Mouse (Mus musculus): ENCODE data around the gene Chd2. TPM values are rescaled to one million over a fixed set of nuclear protein-coding genes. Genes with fewer than 3 reads are reported as not detected.

The Chd2 gene
- polyA plus RNA-seq, 1 experiment, result 96.4 TPM

DNA sequence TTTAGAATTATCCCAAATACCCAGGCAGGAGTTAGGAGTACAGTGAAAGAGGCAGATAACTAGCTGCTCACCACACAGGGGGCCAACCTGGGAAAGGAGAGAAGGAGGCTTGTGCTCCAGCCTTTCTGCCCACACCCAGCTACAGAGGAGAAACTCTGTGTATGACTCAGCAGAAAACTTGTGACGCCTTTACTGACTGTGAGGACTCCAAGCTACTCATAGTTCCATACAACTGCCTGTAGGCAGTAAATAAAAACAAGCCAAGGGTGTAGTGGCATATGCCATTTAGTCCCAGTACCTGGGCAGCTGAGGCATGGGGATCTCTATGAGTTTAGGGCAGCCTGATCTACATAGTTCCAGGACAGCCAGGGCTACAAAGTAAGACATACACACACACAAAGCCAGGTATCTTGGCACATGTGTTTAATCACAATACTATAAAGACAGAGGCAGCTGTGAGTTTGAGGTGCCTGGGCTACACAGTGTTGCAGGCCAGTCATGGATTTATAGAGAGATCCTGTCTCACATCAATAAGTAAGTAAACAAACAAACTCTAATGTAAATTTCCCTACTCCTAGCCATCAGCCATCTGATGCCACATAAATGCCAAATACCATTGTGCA, 24.1 kb downstream of the Chd2 start:
- Histone ChIP-seq H3K4me1 (ENCODE audit: control insufficient read depth, insufficient read depth, low read length) (no peaks in the 10 kb centered on the region), H3K27ac (ENCODE audit: control insufficient read depth, insufficient read depth, low read depth, low read length, poor library complexity) (no peak overlapping the region; the same call in 1 of the 2 replicates), H3K4me3 (replicated peaks; ENCODE audit: control insufficient read depth, low read depth, low read length) (no peak overlapping the region)
- TF ChIP-seq POLR2A (IDR thresholded peaks at IDR 0.05; ENCODE audit: borderline replicate concordance, control insufficient read depth, low read depth, low read length) (no peak), CTCF (IDR thresholded peaks at IDR 0.05; ENCODE audit: control insufficient read depth, insufficient read depth, low read length) (no peak)
- WGBS, result 23% methylated on average over 1 of the region's 1 CpGs

DNA sequence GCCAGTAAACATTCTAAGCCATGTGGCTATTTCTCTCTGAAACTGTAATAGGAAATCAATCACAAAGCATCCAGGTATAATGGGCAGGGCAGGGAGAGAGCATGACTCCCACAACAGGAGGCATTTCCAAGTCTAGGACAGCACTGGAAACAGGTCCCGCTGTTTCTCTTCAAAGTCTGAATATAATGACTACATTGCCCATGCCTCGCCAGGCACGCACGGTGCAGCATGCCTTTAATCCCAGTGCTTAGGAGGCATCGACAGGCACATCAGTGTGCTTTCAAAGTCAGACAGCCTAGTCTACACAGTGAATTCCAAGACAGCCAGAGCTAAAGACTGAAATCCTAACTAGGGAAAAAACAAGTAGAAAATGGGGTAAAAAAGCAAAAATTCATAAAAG, 24.8 kb downstream of the Chd2 start:
- Histone ChIP-seq H3K4me1 (ENCODE audit: control insufficient read depth, insufficient read depth, low read length) (no peaks in the 10 kb centered on the region), H3K27ac (ENCODE audit: control insufficient read depth, insufficient read depth, low read depth, low read length, poor library complexity) (no peak overlapping the region), H3K4me3 (replicated peaks; ENCODE audit: control insufficient read depth, low read depth, low read length) (no peak overlapping the region)
- WGBS, result 96% methylated on average over 5 of the region's 5 CpGs
- TF ChIP-seq CTCF (IDR thresholded peaks at IDR 0.05; ENCODE audit: control insufficient read depth, insufficient read depth, low read length) (no peak), POLR2A (IDR thresholded peaks at IDR 0.05; ENCODE audit: borderline replicate concordance, control insufficient read depth, low read depth, low read length) (no peak)

DNA sequence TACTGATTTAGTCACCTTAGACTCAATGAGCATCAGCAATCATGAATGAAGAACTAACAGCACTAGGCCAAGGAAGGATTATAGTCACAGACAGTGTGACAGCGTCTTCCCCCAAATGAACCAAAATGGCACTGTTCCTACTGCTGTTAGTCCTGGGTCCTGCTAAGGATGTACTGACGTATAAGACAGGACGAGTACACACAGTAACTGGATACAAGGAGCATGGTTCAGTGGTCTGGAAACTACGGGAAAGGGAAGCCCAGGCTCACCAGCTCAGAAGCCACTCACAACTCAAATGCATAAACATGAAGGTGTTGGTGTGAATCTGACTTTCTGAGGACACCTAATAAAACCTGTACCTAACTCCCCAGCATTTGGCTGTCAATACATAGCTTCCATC, 27.1 kb downstream of the Chd2 start:
- Histone ChIP-seq H3K27ac (ENCODE audit: control insufficient read depth, insufficient read depth, low read depth, low read length, poor library complexity) (no peak overlapping the region), H3K4me3 (replicated peaks; ENCODE audit: control insufficient read depth, low read depth, low read length) (no peak overlapping the region), H3K4me1 (ENCODE audit: control insufficient read depth, insufficient read depth, low read length) (no peaks in the 10 kb centered on the region)
- TF ChIP-seq CTCF (IDR thresholded peaks at IDR 0.05; ENCODE audit: control insufficient read depth, insufficient read depth, low read length) (no peak), POLR2A (IDR thresholded peaks at IDR 0.05; ENCODE audit: borderline replicate concordance, control insufficient read depth, low read depth, low read length) (no peak)
- WGBS, result 89% methylated on average over 4 of the region's 4 CpGs

DNA sequence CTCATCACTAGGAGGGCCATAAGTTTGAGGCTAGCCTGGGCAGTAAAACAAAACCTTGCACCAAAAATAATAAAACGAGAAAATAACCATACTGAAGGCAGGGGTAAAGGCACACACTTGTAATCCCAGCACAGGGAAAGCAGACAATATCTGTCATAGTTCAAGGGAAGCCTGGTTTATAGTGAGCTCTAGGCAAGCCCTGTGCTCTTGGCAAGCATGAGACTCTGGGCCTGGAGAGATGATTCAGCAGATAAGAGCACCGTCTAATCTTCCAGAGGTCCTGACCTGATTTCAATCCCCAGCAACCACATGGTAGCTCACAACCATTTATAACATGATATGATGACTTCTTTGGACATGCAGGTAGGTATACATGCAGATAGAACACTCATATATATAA, 29.2 kb downstream of the Chd2 start:
- TF ChIP-seq POLR2A (IDR thresholded peaks at IDR 0.05; ENCODE audit: borderline replicate concordance, control insufficient read depth, low read depth, low read length), result no peak
- TF ChIP-seq CTCF (IDR thresholded peaks at IDR 0.05; ENCODE audit: control insufficient read depth, insufficient read depth, low read length), result no peak
- Histone ChIP-seq H3K4me3 (replicated peaks; ENCODE audit: control insufficient read depth, low read depth, low read length) (no peak overlapping the region), H3K4me1 (ENCODE audit: control insufficient read depth, insufficient read depth, low read length) (no peaks in the 10 kb centered on the region), H3K27ac (ENCODE audit: control insufficient read depth, insufficient read depth, low read depth, low read length, poor library complexity) (no peak overlapping the region)
- 70% methylated on average over 2 of the region's 2 CpGs for WGBS

DNA sequence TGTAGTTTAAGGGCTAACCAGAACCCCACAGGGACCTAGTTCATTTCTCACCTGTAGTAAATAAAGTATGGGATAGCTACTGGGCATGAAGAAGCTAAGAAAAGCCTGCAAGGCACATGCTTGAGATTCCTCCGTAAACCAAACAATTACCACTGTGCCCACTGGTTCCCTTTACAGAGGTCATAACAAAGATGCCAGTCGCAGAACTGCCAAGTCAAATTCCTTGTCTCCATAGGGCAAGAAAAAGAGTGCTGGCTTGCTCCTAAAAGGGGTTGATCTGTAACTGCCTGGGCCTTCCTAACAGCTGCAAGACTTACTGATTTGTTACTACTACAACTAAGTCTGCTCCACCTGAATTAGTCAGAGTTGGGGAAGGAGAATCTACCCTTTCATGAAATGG, 32.9 kb downstream of the Chd2 start:
- Histone ChIP-seq H3K4me3 (replicated peaks; ENCODE audit: control insufficient read depth, low read depth, low read length) (no peak overlapping the region), H3K27ac (ENCODE audit: control insufficient read depth, insufficient read depth, low read depth, low read length, poor library complexity) (no peak overlapping the region), H3K4me1 (ENCODE audit: control insufficient read depth, insufficient read depth, low read length) (no peaks in the 10 kb centered on the region)
- no peak for TF ChIP-seq CTCF (IDR thresholded peaks at IDR 0.05; ENCODE audit: control insufficient read depth, insufficient read depth, low read length)
- no peak for TF ChIP-seq POLR2A (IDR thresholded peaks at IDR 0.05; ENCODE audit: borderline replicate concordance, control insufficient read depth, low read depth, low read length)
- 93% methylated on average over 2 of the region's 2 CpGs for WGBS

DNA sequence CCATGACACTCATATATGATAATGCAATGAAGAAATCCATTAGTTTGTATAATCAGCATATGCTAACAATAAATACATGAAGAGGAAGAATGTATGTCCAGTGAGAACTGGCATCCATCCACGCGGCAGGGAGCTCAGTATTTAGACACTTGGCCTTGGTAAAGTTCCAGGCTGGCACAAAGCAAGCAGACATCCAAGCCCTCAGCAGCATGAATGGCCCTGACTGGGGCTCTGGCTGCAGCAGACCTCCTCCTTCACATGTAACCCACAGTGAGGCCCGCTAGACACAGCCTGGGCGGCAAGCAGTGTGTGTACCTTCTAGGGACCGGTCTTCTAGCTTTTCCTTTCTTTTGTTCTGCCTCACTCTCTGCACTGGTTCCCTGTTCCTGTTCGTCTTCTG, 34.1 kb downstream of the Chd2 start:
- no peak overlapping the region for H3K4me3 ChIP-seq (replicated peaks; ENCODE audit: control insufficient read depth, low read depth, low read length)
- no peak overlapping the region for H3K27ac ChIP-seq (ENCODE audit: control insufficient read depth, insufficient read depth, low read depth, low read length, poor library complexity)
- 96% methylated on average over 6 of the region's 6 CpGs for WGBS
- no peak for TF ChIP-seq POLR2A (IDR thresholded peaks at IDR 0.05; ENCODE audit: borderline replicate concordance, control insufficient read depth, low read depth, low read length)
- no peak for TF ChIP-seq CTCF (IDR thresholded peaks at IDR 0.05; ENCODE audit: control insufficient read depth, insufficient read depth, low read length)
- no peaks in the 10 kb centered on the region for H3K4me1 ChIP-seq (ENCODE audit: control insufficient read depth, insufficient read depth, low read length)

DNA sequence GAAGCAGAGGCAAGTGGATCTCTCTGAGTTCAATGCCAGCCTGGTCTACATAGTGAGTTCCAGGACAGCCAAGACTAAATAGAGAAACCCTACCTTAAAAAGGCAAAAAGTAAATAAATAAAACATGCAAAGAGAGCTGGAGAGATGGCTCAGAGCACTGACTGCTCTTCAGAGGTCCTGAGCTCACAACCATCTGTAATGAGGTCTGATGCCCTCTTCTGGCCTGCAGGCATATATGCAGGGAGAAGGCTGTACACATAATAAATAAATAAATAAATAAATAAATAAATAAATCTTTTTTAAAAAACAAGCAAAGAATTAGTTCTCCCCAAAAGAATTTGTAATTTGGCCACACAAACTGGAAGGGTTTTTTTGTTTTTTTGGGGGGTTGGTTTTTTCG, 34.8 kb downstream of the Chd2 start:
- no peak overlapping the region for H3K4me3 ChIP-seq (replicated peaks; ENCODE audit: control insufficient read depth, low read depth, low read length)
- no peaks in the 10 kb centered on the region for H3K4me1 ChIP-seq (ENCODE audit: control insufficient read depth, insufficient read depth, low read length)
- TF ChIP-seq POLR2A (IDR thresholded peaks at IDR 0.05; ENCODE audit: borderline replicate concordance, control insufficient read depth, low read depth, low read length) (no peak), CTCF (IDR thresholded peaks at IDR 0.05; ENCODE audit: control insufficient read depth, insufficient read depth, low read length) (peak; percentile 14; the same call in 1 of the 2 replicates)
- WGBS, result 91% methylated on average over 1 of the region's 1 CpGs
- no peak overlapping the region for H3K27ac ChIP-seq (ENCODE audit: control insufficient read depth, insufficient read depth, low read depth, low read length, poor library complexity)

DNA sequence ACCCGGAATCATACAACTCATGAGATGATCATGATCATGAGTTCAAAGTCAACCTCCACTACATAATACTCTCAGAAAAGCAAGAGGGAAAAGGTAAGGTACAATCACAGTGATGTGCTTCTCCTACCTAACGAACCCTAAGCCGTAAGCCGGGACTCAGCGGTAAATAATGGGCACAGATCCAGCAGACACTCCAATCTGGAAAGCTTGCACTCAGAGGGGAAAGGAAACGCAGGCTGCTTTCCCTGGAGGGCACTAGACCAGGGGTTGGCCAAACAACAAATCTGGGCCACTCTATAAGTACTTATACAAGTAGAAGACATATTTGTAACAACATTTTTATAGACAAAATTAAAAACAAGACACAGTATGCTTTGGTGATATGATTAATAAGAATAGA, 36.4 kb downstream of the Chd2 start:
- H3K27ac ChIP-seq (ENCODE audit: control insufficient read depth, insufficient read depth, low read depth, low read length, poor library complexity), result no peak overlapping the region
- 91% methylated on average over 6 of the region's 6 CpGs for WGBS
- H3K4me1 ChIP-seq (ENCODE audit: control insufficient read depth, insufficient read depth, low read length), result no peaks in the 10 kb centered on the region
- no peak for TF ChIP-seq POLR2A (IDR thresholded peaks at IDR 0.05; ENCODE audit: borderline replicate concordance, control insufficient read depth, low read depth, low read length)
- no peak for TF ChIP-seq CTCF (IDR thresholded peaks at IDR 0.05; ENCODE audit: control insufficient read depth, insufficient read depth, low read length)
- H3K4me3 ChIP-seq (replicated peaks; ENCODE audit: control insufficient read depth, low read depth, low read length), result no peak overlapping the region

DNA sequence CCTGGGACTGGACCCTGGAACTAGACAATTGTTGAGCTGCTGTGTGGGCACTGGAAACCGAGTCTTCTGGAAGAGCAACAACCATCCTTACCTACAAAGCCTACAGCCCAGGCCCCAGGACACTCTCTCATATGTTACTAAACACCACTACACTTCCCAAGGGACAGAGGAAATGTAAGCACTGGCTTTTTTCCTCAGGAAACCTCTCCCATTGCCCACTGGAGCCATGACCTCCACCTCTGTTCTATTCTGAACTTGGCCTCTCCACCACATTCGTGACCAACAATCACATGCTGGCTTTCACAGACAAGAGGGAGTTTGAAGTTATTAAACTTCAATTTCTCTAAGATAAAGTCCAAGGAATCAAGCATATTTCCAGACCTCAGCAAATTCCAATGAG, 43.4 kb downstream of the Chd2 start:
- TF ChIP-seq CTCF (IDR thresholded peaks at IDR 0.05; ENCODE audit: control insufficient read depth, insufficient read depth, low read length) (no peak), POLR2A (IDR thresholded peaks at IDR 0.05; ENCODE audit: borderline replicate concordance, control insufficient read depth, low read depth, low read length) (no peak)
- Histone ChIP-seq H3K4me1 (ENCODE audit: control insufficient read depth, insufficient read depth, low read length) (no peaks in the 10 kb centered on the region), H3K4me3 (replicated peaks; ENCODE audit: control insufficient read depth, low read depth, low read length) (no peak overlapping the region), H3K27ac (ENCODE audit: control insufficient read depth, insufficient read depth, low read depth, low read length, poor library complexity) (no peak overlapping the region)
- WGBS, result 84% methylated on average over 2 of the region's 2 CpGs
